Mouse (Mus musculus) embryonic facial prominence, embryonic 13.5 days (tissue): ENCODE measurements at regions not wholly inside any gene's neighbourhood (a gene's known extent, or its start where the extent isn't known, plus 50 kb on each side); places are given as distances from the start of the nearest gene placed in this dataset.
A peak's percentile ranks its signal among the peaks of the same experiment; 100 is the strongest.

Experiments used
- ATAC-seq: fragments of 200-750 bp; cut with Nextera tagmentation; 2 replicates; pipeline ENCODE4 v1.8.0; 2017; ENCODE audit warnings: low read depth; ENCODE audit not compliant: insufficient number of reproducible peaks, insufficient read depth, low FRiP score, low TSS enrichment
- H3K27ac ChIP-seq: fragments of 300-500 bp; sonication (generic); 2 replicates; pipeline ENCODE4 v1.5.1; 2015; ENCODE audit warnings: moderate library complexity, mild to moderate bottlenecking, inconsistent platforms
- H3K27me3 ChIP-seq: fragments of 300-500 bp; sonication (generic); 2 replicates; pipeline ENCODE4 v1.6.1; 2015; ENCODE audit warnings: mild to moderate bottlenecking, inconsistent platforms
- H3K36me3 ChIP-seq: fragments of 300-500 bp; sonication (generic); 2 replicates; pipeline ENCODE4 v1.6.1; 2015; ENCODE audit warnings: mild to moderate bottlenecking, inconsistent platforms
- H3K4me1 ChIP-seq: fragments of 300-500 bp; sonication (generic); 2 replicates; pipeline ENCODE4 v1.6.1; 2015; ENCODE audit warnings: inconsistent platforms
- H3K4me2 ChIP-seq: fragments of 300-500 bp; sonication (generic); 2 replicates; pipeline ENCODE4 v1.6.1; 2015; ENCODE audit warnings: moderate library complexity, mild to moderate bottlenecking, inconsistent platforms
- H3K4me3 ChIP-seq: fragments of 300-500 bp; sonication (generic); 2 replicates; pipeline ENCODE4 v1.5.1; 2015; ENCODE audit warnings: mild to moderate bottlenecking, inconsistent platforms
- H3K9ac ChIP-seq: fragments of 300-500 bp; sonication (generic); 2 replicates; pipeline ENCODE4 v1.6.1; 2015; ENCODE audit warnings: mild to moderate bottlenecking, inconsistent platforms
- H3K9me3 ChIP-seq: fragments of 300-500 bp; sonication (generic); 2 replicates; pipeline ENCODE4 v1.6.1; 2016; ENCODE audit warnings: inconsistent platforms
- WGBS: fragments of 180-500 bp; shearing (Covaris S2); methylation state at CpG from one replicate; pipeline ENCODE4 v1.1.7; 2015; ENCODE audit warnings: mixed read lengths; 5-methylcytosine and 5-hydroxymethylcytosine counted together

- no peak overlapping the region for H3K4me3 ChIP-seq
- H3K27ac ChIP-seq, result no peak overlapping the region
- H3K27me3 ChIP-seq, result no peaks in the 10 kb centered on the region
- WGBS, result 83% methylated on average over 3 of the region's 3 CpGs
- no peaks in the 10 kb centered on the region for H3K36me3 ChIP-seq
- no peak for ATAC-seq
- H3K4me1 ChIP-seq, result no peaks in the 10 kb centered on the region
- H3K9ac ChIP-seq, result no peak overlapping the region
- H3K4me2 ChIP-seq, result no peak overlapping the region
- H3K9me3 ChIP-seq, result no peaks in the 10 kb centered on the region
These were observed 934.0 kb upstream of the Pcdh20 start for GRCm38 (mm10) chr14:89405011-89405712.

GRCm38 (mm10) chr14:89402568-89403339 is 931.6 kb upstream of the Pcdh20 start:
- 48% methylated on average over 3 of the region's 3 CpGs for WGBS
- no peak overlapping the region for H3K4me3 ChIP-seq
- H3K9me3 ChIP-seq, result no peaks in the 10 kb centered on the region
- ATAC-seq, result no peak
- H3K9ac ChIP-seq, result no peak overlapping the region
- no peak overlapping the region for H3K4me2 ChIP-seq
- H3K27ac ChIP-seq, result no peak overlapping the region
- no peaks in the 10 kb centered on the region for H3K27me3 ChIP-seq
- no peaks in the 10 kb centered on the region for H3K4me1 ChIP-seq
- H3K36me3 ChIP-seq, result no peaks in the 10 kb centered on the region

- no peak overlapping the region for H3K9ac ChIP-seq
- WGBS, result 27% methylated on average over 5 of the region's 5 CpGs
- ATAC-seq, result no peak
These were observed 886.0 kb upstream of the Pcdh20 start for GRCm38 (mm10) chr14:89357050-89357749.

GRCm38 (mm10) chr14:89347972-89348371 is 876.8 kb upstream of the Pcdh20 start:
- 44% methylated on average over 4 of the region's 4 CpGs for WGBS
- Histone ChIP-seq H3K36me3 (no peaks in the 10 kb centered on the region), H3K9me3 (no peaks in the 10 kb centered on the region), H3K4me2 (no peak overlapping the region), H3K4me1 (no peaks in the 10 kb centered on the region), H3K27me3 (no peaks in the 10 kb centered on the region), H3K27ac (no peak overlapping the region), H3K4me3 (no peak overlapping the region), H3K9ac (no peak overlapping the region)
- ATAC-seq, result no peak

More at GRCm38 (mm10) chr14:89357050-89357749, 886.0 kb upstream of the Pcdh20 start:
- H3K4me1 ChIP-seq, result no peaks in the 10 kb centered on the region
- no peak overlapping the region for H3K27ac ChIP-seq
- H3K4me3 ChIP-seq, result no peak overlapping the region
- H3K36me3 ChIP-seq, result no peaks in the 10 kb centered on the region
- H3K4me2 ChIP-seq, result no peak overlapping the region
- H3K27me3 ChIP-seq, result no peaks in the 10 kb centered on the region
- no peaks in the 10 kb centered on the region for H3K9me3 ChIP-seq

- Histone ChIP-seq H3K36me3 (no peaks in the 10 kb centered on the region), H3K27ac (no peak overlapping the region), H3K4me1 (no peaks in the 10 kb centered on the region), H3K4me3 (no peak overlapping the region), H3K9ac (no peak overlapping the region), H3K9me3 (no peaks in the 10 kb centered on the region), H3K27me3 (no peaks in the 10 kb centered on the region), H3K4me2 (no peak overlapping the region)
- no peak for ATAC-seq
These were observed 853.9 kb upstream of the Pcdh20 start for GRCm38 (mm10) chr14:89325116-89325515.

DNA sequence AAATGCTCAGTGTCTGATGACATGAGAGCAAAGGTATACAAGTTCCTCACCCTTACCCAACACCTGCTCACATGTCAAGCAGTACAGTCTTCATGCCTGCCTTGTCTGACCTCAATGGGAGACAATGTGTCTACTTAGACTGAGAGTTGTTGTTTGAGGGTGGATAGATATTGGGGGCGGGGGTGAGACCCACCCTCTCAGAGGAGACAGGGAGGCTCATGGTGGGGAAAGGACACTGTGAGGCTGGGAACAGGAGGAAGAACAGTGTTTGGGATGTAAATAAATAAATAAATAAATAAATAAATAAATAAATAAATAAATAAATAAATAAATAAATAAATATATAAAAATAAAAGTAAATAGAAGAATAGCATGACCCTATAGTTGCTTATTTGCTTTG is 837.3 kb upstream of the Pcdh20 start:
- H3K4me1 ChIP-seq, result no peaks in the 10 kb centered on the region
- H3K27me3 ChIP-seq, result no peaks in the 10 kb centered on the region
- no peaks in the 10 kb centered on the region for H3K9me3 ChIP-seq
- H3K4me2 ChIP-seq, result no peak overlapping the region
- ATAC-seq, result 0 out of 2 replicates have a peak, but pooled peaks have one; percentile 59
- H3K36me3 ChIP-seq, result no peaks in the 10 kb centered on the region
- no peak overlapping the region for H3K4me3 ChIP-seq
- WGBS, result 80% methylated on average over 1 of the region's 1 CpGs
- no peak overlapping the region for H3K27ac ChIP-seq
- no peak overlapping the region for H3K9ac ChIP-seq
